Mouse (Mus musculus) limb, embryonic 15.5 days (tissue): Measurements from ENCODE around the gene Hand2. TPM values are rescaled to one million over a fixed set of nuclear protein-coding genes. Genes with fewer than 3 reads are reported as not detected.

Experiments
- polyA plus RNA-seq: library from polyadenylated mRNA; unstranded; fragments of >200 nt; fragmentation: Nextera tagmentation; extraction: Ambion mirVana; gene quantifications from 2 replicates; pipeline ENCODE4 v1.2.1, GENCODE M21; 2015

The Hand2 gene
- polyA plus RNA-seq, 1 experiment from 2014 or later: 6.6 TPM

Other genes with a start within 250 kb of the Hand2 start
- 21.4 and 26.3 TPM in 2 replicates for gene Scrg1, start 134.9 kb downstream of the Hand2 start, polyA plus RNA-seq
- 26.3 and 30.2 TPM in 2 replicates for gene Sap30, start 166.9 kb downstream of the Hand2 start, polyA plus RNA-seq
- 267 and 297 TPM in 2 replicates for gene Hmgb2, start 190.9 kb downstream of the Hand2 start, polyA plus RNA-seq